Mouse (Mus musculus): Measurements from ENCODE around the gene Gal3st2.

DNA sequence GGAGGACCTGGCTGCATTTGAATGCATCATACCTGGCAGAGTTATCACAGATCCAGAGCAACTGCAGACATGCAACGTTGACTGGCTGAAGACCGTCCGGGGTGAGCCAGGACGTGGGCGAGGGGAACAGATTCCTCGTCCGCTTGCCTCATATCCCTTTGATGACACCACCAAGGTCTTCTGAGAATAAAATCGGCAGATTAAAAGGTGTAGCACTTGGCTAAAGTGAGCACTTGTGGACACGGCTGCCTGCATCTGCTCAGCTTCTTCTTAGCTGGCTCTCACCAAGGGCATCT lies 34.6 kb upstream of the Gal3st2 start:
- no peak for TF ChIP-seq GATA1 (IDR thresholded peaks at IDR 0.05; ENCODE audit: borderline replicate concordance, low read length)
- no peak for TF ChIP-seq FLI1 (IDR thresholded peaks at IDR 0.05; ENCODE audit: low read length)
